Mouse (Mus musculus): Measurements from ENCODE around the gene Cdca8.
A peak's percentile ranks its signal among the peaks of the same experiment; 100 is the strongest.

Cdca8 gene

GRCm38 (mm10) chr4:124951036-124951433, 11.9 kb upstream of the Cdca8 start:
- DNase-seq = no peak

- DNase-seq = no peak
Measured at GRCm38 (mm10) chr4:124950181-124951035, 11.3 kb upstream of the Cdca8 start.

- no peak for DNase-seq
Measured at GRCm38 (mm10) chr4:124949488-124949887, 10.4 kb upstream of the Cdca8 start.

GRCm38 (mm10) chr4:124944961-124945360, 5.8 kb upstream of the Cdca8 start:
- no peak for DNase-seq

- DNase-seq = no peak
Measured at GRCm38 (mm10) chr4:124943781-124944180, 4.7 kb upstream of the Cdca8 start.

- peak; percentile 56 for DNase-seq
Measured at GRCm38 (mm10) chr4:124943022-124943421, 3.9 kb upstream of the Cdca8 start.

- DNase-seq = peak; percentile 97
Measured at GRCm38 (mm10) chr4:124936613-124937471, 2.3 kb downstream of the Cdca8 start, which contains the start of gene 9930104L06Rik. Gene 9930104L06Rik (plus strand): TSS chr4:124937048.

- DNase-seq = no peak
Measured at GRCm38 (mm10) chr4:124928102-124928501, 11.0 kb downstream of the Cdca8 start.

- DNase-seq = no peak
Measured at GRCm38 (mm10) chr4:124905971-124906822, 32.9 kb downstream of the Cdca8 start.

- DNase-seq = no peak
Measured at GRCm38 (mm10) chr4:124905417-124905816, 33.7 kb downstream of the Cdca8 start.

GRCm38 (mm10) chr4:124899906-124900305, 39.2 kb downstream of the Cdca8 start:
- no peak for DNase-seq

- no peak for DNase-seq
Measured at GRCm38 (mm10) chr4:124898428-124898827, 40.7 kb downstream of the Cdca8 start.

GRCm38 (mm10) chr4:124894508-124895428, 44.3 kb downstream of the Cdca8 start:
- DNase-seq = peak; percentile 68

GRCm38 (mm10) chr4:124893769-124894168, 45.3 kb downstream of the Cdca8 start:
- no peak for DNase-seq

- DNase-seq = peak; percentile 71
Measured at GRCm38 (mm10) chr4:124890831-124891230, 48.3 kb downstream of the Cdca8 start.

GRCm38 (mm10) chr4:124889935-124890334, 49.2 kb downstream of the Cdca8 start:
- peak; percentile 36 for DNase-seq

GRCm38 (mm10) chr4:124888702-124889101, 50.4 kb downstream of the Cdca8 start:
- DNase-seq = no peak

- no peak for DNase-seq
Measured at GRCm38 (mm10) chr4:124882151-124882729, 56.9 kb downstream of the Cdca8 start.

- peak; percentile 79 for DNase-seq
Measured at GRCm38 (mm10) chr4:124881341-124881908, 57.7 kb downstream of the Cdca8 start.

- no peak for DNase-seq
Measured at GRCm38 (mm10) chr4:124880599-124880998, 58.5 kb downstream of the Cdca8 start, which contains the start of gene Epha10. Gene Epha10 (plus strand): TSS chr4:124880899.

- no peak for DNase-seq
Measured at GRCm38 (mm10) chr4:124872719-124873118, 66.4 kb downstream of the Cdca8 start.
